Mouse (Mus musculus) liver, adult 2 months (tissue): ENCODE measurements around the gene Tead1. TPM values are rescaled to one million over a fixed set of nuclear protein-coding genes. Genes with fewer than 3 reads are reported as not detected.
A peak's percentile ranks its signal among the peaks of the same experiment; 100 is the strongest.

Experiments used
- DNase-seq: peaks from one replicate; pipeline ENCODE4 v3.0.0-alpha.2; 2011; ENCODE audit warnings: low read depth, low spot score; ENCODE audit errors: extremely low read depth
- H3K27ac ChIP-seq: fragments of 200-500 bp; replicated peaks from 2 replicates; pipeline ENCODE4 v1.5.1; 2012; ENCODE audit warnings: low read depth, mild to moderate bottlenecking, control low read depth, inconsistent platforms, low read length; ENCODE audit not compliant: insufficient read depth
- H3K27me3 ChIP-seq: fragments of 200-500 bp; 2 replicates; pipeline ENCODE4 v1.6.1; 2012; ENCODE audit warnings: mild to moderate bottlenecking, moderate library complexity, low read length, inconsistent platforms; ENCODE audit not compliant: control insufficient read depth, insufficient read depth
- H3K36me3 ChIP-seq: fragments of 200-500 bp; 2 replicates; pipeline ENCODE4 v1.6.1; 2012; ENCODE audit warnings: low read length, inconsistent platforms; ENCODE audit not compliant: control insufficient read depth, insufficient read depth
- H3K4me1 ChIP-seq: fragments of 200-500 bp; 2 replicates; pipeline ENCODE4 v1.6.1; 2011; ENCODE audit warnings: low read length; ENCODE audit not compliant: control insufficient read depth, insufficient read depth
- H3K4me3 ChIP-seq: fragments of 200-500 bp; 2 replicates; pipeline ENCODE4 v1.5.1; 2011; ENCODE audit warnings: low read depth, mild to moderate bottlenecking, control low read depth, low read length, moderate library complexity; ENCODE audit not compliant: insufficient read depth
- H3K79me2 ChIP-seq: fragments of 200-500 bp; 2 replicates; pipeline ENCODE4 v1.6.1; 2012; ENCODE audit warnings: inconsistent platforms, mild to moderate bottlenecking, low read length, moderate library complexity; ENCODE audit not compliant: control insufficient read depth, insufficient read depth
- H3K9ac ChIP-seq: fragments of 200-500 bp; 2 replicates; pipeline ENCODE4 v1.6.1; 2012; ENCODE audit warnings: low read depth, mild to moderate bottlenecking, control low read depth, inconsistent platforms, low read length
- CTCF ChIP-seq: fragments of 200-500 bp; IDR thresholded peaks from 2 replicates; pipeline ENCODE4 v1.5.1; 2011; ENCODE audit warnings: low read depth, low read length, control low read depth
- POLR2A ChIP-seq: fragments of 200-500 bp; IDR thresholded peaks from 2 replicates; pipeline ENCODE4 v1.6.1; 2011; ENCODE audit warnings: low read length, control low read depth; ENCODE audit not compliant: insufficient read depth; ENCODE audit errors: extremely low read depth
- WGBS: fragments of 180-500 bp; shearing (Covaris S2); methylation state at CpG from one replicate; pipeline ENCODE4 v1.1.7; 2018; 5-methylcytosine and 5-hydroxymethylcytosine counted together
- polyA plus RNA-seq: library from polyadenylated mRNA; depleted of rRNA; stranded (reverse); fragments of >200 nt; gene quantifications from 2 replicates; pipeline ENCODE4 v1.2.3, GENCODE M21; 2012
- total RNA-seq: library from RNA; depleted of rRNA; stranded (reverse); fragments of >200 nt; gene quantifications from 2 replicates; pipeline ENCODE4 v1.2.3, GENCODE M21; 2014

The Tead1 gene
- total and polyA plus RNA-seq, 2 experiments, result 2.3 to 4.1 TPM

- WGBS, result 87% methylated on average over 7 of the region's 7 CpGs
- no peak overlapping the region for H3K27ac ChIP-seq
- H3K4me3 ChIP-seq, result no peak overlapping the region
- no peak overlapping the region for H3K9ac ChIP-seq
- TF ChIP-seq CTCF, result no peak
- no peak for TF ChIP-seq POLR2A
- no peaks in the 10 kb centered on the region for H3K36me3 ChIP-seq
- peaks cover 11% of the 10 kb centered on the region for H3K4me1 ChIP-seq
- no peaks in the 10 kb centered on the region for H3K27me3 ChIP-seq
- H3K79me2 ChIP-seq, result no peaks in the 10 kb centered on the region
- no peak for DNase-seq
Measured at GRCm38 (mm10) chr7:112852149-112852839, 173.2 kb downstream of the Tead1 start.

GRCm38 (mm10) chr7:112853857-112854256, 174.7 kb downstream of the Tead1 start:
- Histone ChIP-seq H3K36me3 (no peaks in the 10 kb centered on the region), H3K27me3 (no peaks in the 10 kb centered on the region), H3K4me3 (no peak overlapping the region), H3K9ac (no peak overlapping the region), H3K79me2 (no peaks in the 10 kb centered on the region), H3K27ac (no peak overlapping the region), H3K4me1 (peaks cover 11% of the 10 kb centered on the region)
- DNase-seq, result no peak
- TF ChIP-seq CTCF, result no peak
- no peak for TF ChIP-seq POLR2A
- WGBS, result 81% methylated on average over 4 of the region's 4 CpGs

- WGBS, result 63% methylated on average over 5 of the region's 5 CpGs
- no peak for DNase-seq
- H3K9ac ChIP-seq, result no peak overlapping the region
- no peaks in the 10 kb centered on the region for H3K79me2 ChIP-seq
- no peak overlapping the region for H3K4me3 ChIP-seq
- no peaks in the 10 kb centered on the region for H3K36me3 ChIP-seq
- peaks cover 11% of the 10 kb centered on the region for H3K4me1 ChIP-seq
- TF ChIP-seq CTCF (peak; percentile 5; the same call in 1 of the 2 replicates), POLR2A (no peak)
- H3K27ac ChIP-seq, result no peak overlapping the region
- no peaks in the 10 kb centered on the region for H3K27me3 ChIP-seq
Measured at GRCm38 (mm10) chr7:112854516-112854915, 175.4 kb downstream of the Tead1 start.

GRCm38 (mm10) chr7:112855419-112855818, 176.3 kb downstream of the Tead1 start:
- no peaks in the 10 kb centered on the region for H3K27me3 ChIP-seq
- 25% methylated on average over 6 of the region's 6 CpGs for WGBS
- peak overlapping the region; percentile 11; the same call in 1 of the 2 replicates for H3K27ac ChIP-seq
- H3K9ac ChIP-seq, result no peak overlapping the region
- peak; percentile 89 for DNase-seq
- peaks cover 11% of the 10 kb centered on the region for H3K4me1 ChIP-seq
- H3K4me3 ChIP-seq, result no peak overlapping the region
- no peaks in the 10 kb centered on the region for H3K79me2 ChIP-seq
- H3K36me3 ChIP-seq, result no peaks in the 10 kb centered on the region
- TF ChIP-seq POLR2A, result no peak
- 0 out of 2 replicates have a peak, but pooled peaks have one; percentile 1 for TF ChIP-seq CTCF

GRCm38 (mm10) chr7:112856121-112856571, 177.0 kb downstream of the Tead1 start:
- TF ChIP-seq POLR2A, result no peak
- peak; percentile 44 for TF ChIP-seq CTCF
- Histone ChIP-seq H3K4me3 (no peak overlapping the region), H3K79me2 (no peaks in the 10 kb centered on the region), H3K4me1 (peaks cover 11% of the 10 kb centered on the region), H3K36me3 (no peaks in the 10 kb centered on the region), H3K9ac (no peak overlapping the region), H3K27ac (0 out of 2 replicates have a peak overlapping the region, but pooled peaks have one; percentile 43), H3K27me3 (no peaks in the 10 kb centered on the region)
- peak; percentile 74 for DNase-seq
- WGBS, result 6% methylated on average over 7 of the region's 7 CpGs

- Histone ChIP-seq H3K4me3 (no peak overlapping the region), H3K27me3 (no peaks in the 10 kb centered on the region), H3K27ac (no peak overlapping the region), H3K9ac (no peak overlapping the region), H3K4me1 (peaks cover 11% of the 10 kb centered on the region), H3K36me3 (no peaks in the 10 kb centered on the region), H3K79me2 (no peaks in the 10 kb centered on the region)
- TF ChIP-seq CTCF (no peak), POLR2A (no peak)
- WGBS, result 69% methylated on average over 10 of the region's 10 CpGs
- no peak for DNase-seq
Measured at GRCm38 (mm10) chr7:112856583-112856982, 177.5 kb downstream of the Tead1 start.
